Comparison of ENCODE assay signal across 8 mouse cellular contexts in genomic region chr14:73389059-73389458, GRCm38 (mm10). TPM values are rescaled to one million over a fixed set of nuclear protein-coding genes. Genes with fewer than 3 reads are reported as not detected.
A peak's percentile ranks its signal among the peaks of the same experiment; 100 is the strongest.
DNase-seq lines count a peak whose midpoint lies in the region; TF ChIP-seq lines count a peak whose summit lies in the region.

No protein-coding gene starts in this region.

- peak; percentile 78 for DNase-seq in heart, adult 11 months
- no peak for DNase-seq in heart, adult 8-10 months (ENCODE audit: low spot score)
- DNase-seq in testis, postnatal 14 days (ENCODE audit: low spot score) = no peak
- DNase-seq in lung, postnatal 36 days = peak; percentile 86
- DNase-seq in thymus, postnatal 4 days = peak; percentile 64
- DNase-seq in cerebellum, adult 9-11 months = no peak
- DNase-seq in retina, postnatal 1 day = no peak

- H3K4me3 ChIP-seq in testis, adult 2 months (ENCODE audit: control insufficient read depth, low read depth, low read length) = no peak overlapping the region

- H3K4me1 ChIP-seq in testis, adult 2 months (ENCODE audit: control insufficient read depth, insufficient read depth, low read length) = peaks cover 5% of the 10 kb centered on the region

- TF ChIP-seq CTCF in testis, adult 2 months (IDR thresholded peaks at IDR 0.05; ENCODE audit: control insufficient read depth, insufficient read depth, insufficient replicate concordance, low read depth, low read length) = no peak

- no peaks in the 10 kb centered on the region for H3K36me3 ChIP-seq in testis, adult 2 months (ENCODE audit: control insufficient read depth, insufficient read depth, low read length)

- H3K27ac ChIP-seq in testis, adult 2 months (ENCODE audit: control insufficient read depth, insufficient read depth, low read depth, low read length) = 0 out of 2 replicates have a peak overlapping the region, but pooled peaks have one; percentile 40

- no peak for TF ChIP-seq POLR2A in testis, adult 2 months (IDR thresholded peaks at IDR 0.05; ENCODE audit: control insufficient read depth, low read depth, low read length)

- no peaks in the 10 kb centered on the region for H3K27me3 ChIP-seq in testis, adult 2 months (ENCODE audit: control insufficient read depth, insufficient read depth, low read length)

RNA-seq across cellular contexts. Expression of gene Itm2b, which starts 4.0 kb away (rescaled TPM):
- 100 to 1,000 TPM; 747 to 855 (median 798) TPM for total RNA-seq in heart, adult 8-10 months (2022)
- polyA plus RNA-seq in testis, adult 2 months (2012; rRNA removed) = 330 and 494 TPM in 2 replicates

Comparison
In these comparisons a context has a peak if more than half of its experiments do, and no peak if none do; other contexts are left out.
1. DNase-seq: peak in heart, adult 11 months (single experiment), lung, postnatal 36 days (single experiment) and thymus, postnatal 4 days (single experiment); none in heart, adult 8-10 months (single experiment), testis, postnatal 14 days (single experiment), cerebellum, adult 9-11 months (single experiment) and retina, postnatal 1 day (single experiment).